Mouse (Mus musculus): ENCODE data around the gene Gspt1. TPM values are rescaled to one million over a fixed set of nuclear protein-coding genes. Genes with fewer than 3 reads are reported as not detected.

The Gspt1 gene
- polyA plus RNA-seq, 1 experiment = 26.2 TPM

GRCm38 (mm10) chr16:11282655-11283232, 28.6 kb upstream of the Gspt1 start:
- no peaks in the 10 kb centered on the region for H3K27me3 ChIP-seq (ENCODE audit: control insufficient read depth, insufficient read depth, low read length)
- DNase-seq (ENCODE audit: low read depth in 1 of 2, low spot score in 2 of 2) = no peak
- H3K27ac ChIP-seq (ENCODE audit: insufficient read depth, low read length) = no peak overlapping the region
- WGBS = 85% methylated on average over 5 of the region's 5 CpGs
- H3K36me3 ChIP-seq (ENCODE audit: control insufficient read depth, insufficient read depth, low read length) = no peaks in the 10 kb centered on the region
- no peaks in the 10 kb centered on the region for H3K4me1 ChIP-seq (ENCODE audit: control insufficient read depth, insufficient read depth, insufficient read length)
- no peak overlapping the region for H3K4me3 ChIP-seq (ENCODE audit: extremely low read depth, insufficient read depth, insufficient read length)
- no peak for TF ChIP-seq CTCF (IDR thresholded peaks at IDR 0.05; ENCODE audit: extremely low read depth, insufficient read depth, insufficient read length, insufficient replicate concordance)

- 90% methylated on average over 6 of the region's 6 CpGs for WGBS
- no peak for DNase-seq (ENCODE audit: low read depth in 1 of 2, low spot score in 2 of 2)
Measured at GRCm38 (mm10) chr16:11278778-11279177, 24.7 kb upstream of the Gspt1 start.

GRCm38 (mm10) chr16:11276888-11277287, 22.8 kb upstream of the Gspt1 start:
- no peak for DNase-seq (ENCODE audit: low read depth in 1 of 2, low spot score in 2 of 2)
- Histone ChIP-seq H3K4me3 (ENCODE audit: extremely low read depth, insufficient read depth, insufficient read length) (no peak overlapping the region), H3K27me3 (ENCODE audit: control insufficient read depth, insufficient read depth, low read length) (no peaks in the 10 kb centered on the region), H3K27ac (ENCODE audit: insufficient read depth, low read length) (no peak overlapping the region), H3K36me3 (ENCODE audit: control insufficient read depth, insufficient read depth, low read length) (no peaks in the 10 kb centered on the region), H3K4me1 (ENCODE audit: control insufficient read depth, insufficient read depth, insufficient read length) (no peaks in the 10 kb centered on the region)
- TF ChIP-seq POLR2A (IDR thresholded peaks at IDR 0.05; ENCODE audit: low read depth, low read length) (no peak), CTCF (IDR thresholded peaks at IDR 0.05; ENCODE audit: extremely low read depth, insufficient read depth, insufficient read length, insufficient replicate concordance) (no peak)
- 80% methylated on average over 3 of the region's 3 CpGs for WGBS

More at GRCm38 (mm10) chr16:11278778-11279177, 24.7 kb upstream of the Gspt1 start:
- Histone ChIP-seq H3K27ac (ENCODE audit: insufficient read depth, low read length) (no peak overlapping the region), H3K4me3 (ENCODE audit: extremely low read depth, insufficient read depth, insufficient read length) (no peak overlapping the region), H3K4me1 (ENCODE audit: control insufficient read depth, insufficient read depth, insufficient read length) (no peaks in the 10 kb centered on the region), H3K36me3 (ENCODE audit: control insufficient read depth, insufficient read depth, low read length) (no peaks in the 10 kb centered on the region), H3K27me3 (ENCODE audit: control insufficient read depth, insufficient read depth, low read length) (no peaks in the 10 kb centered on the region)
- no peak for TF ChIP-seq CTCF (IDR thresholded peaks at IDR 0.05; ENCODE audit: extremely low read depth, insufficient read depth, insufficient read length, insufficient replicate concordance)
- no peak for TF ChIP-seq POLR2A (IDR thresholded peaks at IDR 0.05; ENCODE audit: low read depth, low read length)

- TF ChIP-seq POLR2A (IDR thresholded peaks at IDR 0.05; ENCODE audit: low read depth, low read length) (no peak), CTCF (IDR thresholded peaks at IDR 0.05; ENCODE audit: extremely low read depth, insufficient read depth, insufficient read length, insufficient replicate concordance) (no peak)
- Histone ChIP-seq H3K27ac (ENCODE audit: insufficient read depth, low read length) (no peak overlapping the region), H3K4me3 (ENCODE audit: extremely low read depth, insufficient read depth, insufficient read length) (no peak overlapping the region), H3K4me1 (ENCODE audit: control insufficient read depth, insufficient read depth, insufficient read length) (no peaks in the 10 kb centered on the region), H3K36me3 (ENCODE audit: control insufficient read depth, insufficient read depth, low read length) (no peaks in the 10 kb centered on the region), H3K27me3 (ENCODE audit: control insufficient read depth, insufficient read depth, low read length) (no peaks in the 10 kb centered on the region)
- no peak for DNase-seq (ENCODE audit: low read depth in 1 of 2, low spot score in 2 of 2)
Measured at GRCm38 (mm10) chr16:11271073-11271472, 16.9 kb upstream of the Gspt1 start.

GRCm38 (mm10) chr16:11270642-11271041, 16.5 kb upstream of the Gspt1 start:
- no peak for DNase-seq (ENCODE audit: low read depth in 1 of 2, low spot score in 2 of 2)
- TF ChIP-seq CTCF (IDR thresholded peaks at IDR 0.05; ENCODE audit: extremely low read depth, insufficient read depth, insufficient read length, insufficient replicate concordance) = no peak
- TF ChIP-seq POLR2A (IDR thresholded peaks at IDR 0.05; ENCODE audit: low read depth, low read length) = no peak
- no peaks in the 10 kb centered on the region for H3K36me3 ChIP-seq (ENCODE audit: control insufficient read depth, insufficient read depth, low read length)
- H3K4me1 ChIP-seq (ENCODE audit: control insufficient read depth, insufficient read depth, insufficient read length) = no peaks in the 10 kb centered on the region
- WGBS = 56% methylated on average over 2 of the region's 2 CpGs
- H3K27ac ChIP-seq (ENCODE audit: insufficient read depth, low read length) = no peak overlapping the region
- no peaks in the 10 kb centered on the region for H3K27me3 ChIP-seq (ENCODE audit: control insufficient read depth, insufficient read depth, low read length)
- no peak overlapping the region for H3K4me3 ChIP-seq (ENCODE audit: extremely low read depth, insufficient read depth, insufficient read length)

GRCm38 (mm10) chr16:11269808-11270207, 15.7 kb upstream of the Gspt1 start:
- H3K27me3 ChIP-seq (ENCODE audit: control insufficient read depth, insufficient read depth, low read length) = no peaks in the 10 kb centered on the region
- no peak overlapping the region for H3K27ac ChIP-seq (ENCODE audit: insufficient read depth, low read length)
- WGBS = 51% methylated on average over 6 of the region's 6 CpGs
- no peak overlapping the region for H3K4me3 ChIP-seq (ENCODE audit: extremely low read depth, insufficient read depth, insufficient read length)
- no peaks in the 10 kb centered on the region for H3K4me1 ChIP-seq (ENCODE audit: control insufficient read depth, insufficient read depth, insufficient read length)
- no peak for DNase-seq (ENCODE audit: low read depth in 1 of 2, low spot score in 2 of 2)
- no peaks in the 10 kb centered on the region for H3K36me3 ChIP-seq (ENCODE audit: control insufficient read depth, insufficient read depth, low read length)
- TF ChIP-seq POLR2A (IDR thresholded peaks at IDR 0.05; ENCODE audit: low read depth, low read length) (no peak), CTCF (IDR thresholded peaks at IDR 0.05; ENCODE audit: extremely low read depth, insufficient read depth, insufficient read length, insufficient replicate concordance) (no peak)

- 86% methylated on average over 2 of the region's 2 CpGs for WGBS
- no peaks in the 10 kb centered on the region for H3K27me3 ChIP-seq (ENCODE audit: control insufficient read depth, insufficient read depth, low read length)
- DNase-seq (ENCODE audit: low read depth in 1 of 2, low spot score in 2 of 2) = no peak
- H3K27ac ChIP-seq (ENCODE audit: insufficient read depth, low read length) = no peak overlapping the region
- H3K36me3 ChIP-seq (ENCODE audit: control insufficient read depth, insufficient read depth, low read length) = no peaks in the 10 kb centered on the region
- H3K4me1 ChIP-seq (ENCODE audit: control insufficient read depth, insufficient read depth, insufficient read length) = no peaks in the 10 kb centered on the region
- no peak overlapping the region for H3K4me3 ChIP-seq (ENCODE audit: extremely low read depth, insufficient read depth, insufficient read length)
- no peak for TF ChIP-seq POLR2A (IDR thresholded peaks at IDR 0.05; ENCODE audit: low read depth, low read length)
- no peak for TF ChIP-seq CTCF (IDR thresholded peaks at IDR 0.05; ENCODE audit: extremely low read depth, insufficient read depth, insufficient read length, insufficient replicate concordance)
Measured at GRCm38 (mm10) chr16:11266556-11266955, 12.4 kb upstream of the Gspt1 start.

Measured in spleen, adult 2 months (tissue).